Mouse (Mus musculus): Measurements from ENCODE around the gene Trim62.

Trim62 gene

DNA sequence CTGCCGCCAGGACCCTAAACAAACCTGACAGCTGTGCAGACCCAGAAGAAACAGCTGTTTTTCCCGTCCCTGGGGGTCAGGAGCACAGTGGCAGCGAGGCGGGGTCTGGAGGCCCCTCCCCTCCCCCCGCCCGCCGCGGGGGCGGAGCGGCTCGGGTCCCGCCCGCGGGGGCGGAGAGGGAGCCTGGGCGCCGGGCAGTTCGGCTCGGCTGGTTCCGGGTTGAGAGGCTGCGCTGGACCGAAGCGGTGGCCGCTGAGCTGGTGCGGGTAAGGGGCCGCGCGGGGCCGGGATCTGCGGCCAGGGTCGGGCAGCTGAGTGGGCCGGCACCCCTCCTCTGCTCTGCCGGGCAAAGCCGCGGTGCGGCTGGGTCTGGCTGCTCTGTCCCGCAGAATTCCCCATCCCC, at the start of gene Trim62:
Gene Trim62, plus strand, starts transcription at position 202 of the 403 bp plus-strand sequence.
- DNase-seq (ENCODE audit: low spot score in 2 of 2), result peak; percentile 79 to 82

GRCm38 (mm10) chr4:128838202-128838601, 45.2 kb upstream of the Trim62 start:
- no peak for DNase-seq (ENCODE audit: low spot score in 2 of 2)

DNA sequence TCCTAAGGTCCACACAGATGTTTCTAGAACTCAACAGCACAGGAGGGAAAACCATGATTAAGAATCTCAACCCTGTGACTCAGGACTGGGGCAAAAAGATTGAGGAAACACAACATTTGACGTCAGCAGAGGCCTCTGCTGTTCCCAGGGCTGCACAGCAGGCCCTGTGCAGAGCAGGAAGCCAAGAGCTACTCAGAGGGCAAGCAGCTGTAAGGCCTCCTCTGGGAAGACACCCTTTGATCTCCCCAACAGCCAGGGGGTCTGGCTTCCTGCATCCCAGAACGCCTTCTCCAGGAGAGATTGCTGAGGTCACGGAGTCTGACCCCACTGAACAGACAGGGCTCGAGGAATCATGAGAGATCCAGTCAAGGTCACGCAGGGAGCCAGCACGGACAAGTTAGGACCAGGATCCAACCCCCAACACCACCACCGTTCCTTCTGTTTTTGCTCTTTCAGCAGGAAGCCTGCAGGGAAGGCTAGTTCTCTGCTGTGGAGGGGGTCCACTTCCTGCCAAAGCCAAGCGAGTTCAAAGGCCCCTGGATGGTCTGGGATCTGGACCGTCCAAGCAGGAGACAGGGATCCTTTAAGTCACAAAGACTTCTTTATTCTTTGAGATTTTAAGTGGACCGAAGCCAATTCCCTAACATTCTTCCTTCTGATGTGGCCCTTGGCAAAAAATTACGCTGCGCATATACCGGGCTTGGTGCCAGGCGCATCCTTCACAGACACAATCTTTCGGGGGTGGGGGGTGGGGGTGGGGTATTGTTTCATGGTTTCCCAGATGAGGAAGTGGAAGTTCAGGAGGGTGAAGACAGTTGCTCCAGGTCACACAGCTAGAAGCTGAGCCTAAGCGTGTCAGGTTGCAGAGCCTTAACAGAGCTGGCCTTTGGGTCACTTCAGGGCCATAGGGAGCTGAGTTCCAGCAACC, 43.3 kb upstream of the Trim62 start:
- peak in 1 of 2 experiments; percentile 52 for DNase-seq (ENCODE audit: low spot score in 2 of 2)

DNA sequence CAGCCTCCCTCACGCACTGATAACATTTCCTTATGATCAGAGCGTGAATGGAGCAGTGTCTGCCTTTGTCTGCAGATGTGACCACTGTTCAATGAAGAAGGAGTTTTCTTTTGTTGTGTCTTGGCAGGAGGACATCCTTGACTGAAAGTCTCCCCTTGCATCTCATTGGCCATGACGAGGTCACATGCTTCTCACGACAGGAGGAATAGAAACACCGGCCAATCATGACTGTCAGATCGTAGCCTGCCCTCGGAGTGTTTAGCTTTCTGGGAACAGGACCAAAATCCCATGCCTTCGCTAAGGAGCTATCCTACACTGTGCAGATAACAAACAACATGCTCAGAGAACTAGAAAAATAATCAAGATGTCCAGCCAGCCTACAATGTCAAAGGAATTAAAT, 42.1 kb upstream of the Trim62 start:
- no peak for DNase-seq (ENCODE audit: low spot score in 2 of 2)

DNA sequence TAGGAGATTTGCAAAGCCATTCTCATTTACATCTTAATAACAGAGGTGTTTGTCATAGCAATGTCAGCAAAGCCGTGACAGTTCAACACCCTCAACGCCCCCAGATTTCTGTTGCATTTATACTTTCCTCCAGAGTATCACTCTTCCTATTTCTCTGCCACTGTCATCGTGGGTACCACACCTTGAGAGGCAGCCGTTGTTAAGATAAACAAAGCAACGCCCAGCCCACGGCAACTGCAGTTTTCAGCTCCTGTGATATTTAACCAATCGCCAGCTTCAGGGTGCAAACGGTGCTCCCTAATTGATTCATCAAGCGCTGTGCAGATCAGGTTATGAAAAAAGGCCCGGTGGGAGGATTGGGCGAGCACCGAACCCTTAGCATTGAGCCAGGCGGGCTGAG, 38.8 kb upstream of the Trim62 start:
- no peak for DNase-seq (ENCODE audit: low spot score in 2 of 2)

DNA sequence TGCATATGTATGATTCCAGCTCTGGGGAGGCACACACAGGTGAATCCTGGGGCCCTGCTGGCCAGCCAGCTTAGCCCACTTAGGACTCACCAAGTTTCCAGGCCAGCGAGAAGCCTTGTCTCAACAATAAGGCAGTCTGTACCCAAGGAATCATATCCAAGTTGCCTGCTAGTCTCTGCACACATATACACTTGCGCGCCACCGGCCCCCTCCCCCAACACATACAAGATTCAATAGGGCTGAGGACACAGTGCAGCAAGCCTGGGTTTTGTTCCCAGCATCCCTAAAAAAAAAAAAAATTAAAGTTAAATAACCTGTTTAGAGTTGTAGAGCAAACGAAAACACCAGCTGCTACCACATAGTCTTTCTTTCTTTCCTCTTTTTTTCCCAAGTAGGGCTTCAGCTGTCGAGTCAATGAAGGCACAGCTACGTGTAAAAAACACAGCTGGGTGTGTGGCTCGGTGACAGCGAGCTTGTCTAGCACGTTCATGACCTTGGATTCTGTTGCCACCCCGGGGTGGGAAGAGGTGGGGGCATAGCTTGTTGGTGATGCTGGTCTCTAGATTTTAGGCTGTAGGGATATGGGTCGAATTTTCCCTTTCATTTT, 37.9 kb upstream of the Trim62 start:
- DNase-seq (ENCODE audit: low spot score in 2 of 2), result no peak

- no peak for DNase-seq (ENCODE audit: low spot score in 2 of 2)
Measured at GRCm38 (mm10) chr4:128848961-128849360, 34.4 kb upstream of the Trim62 start.

DNA sequence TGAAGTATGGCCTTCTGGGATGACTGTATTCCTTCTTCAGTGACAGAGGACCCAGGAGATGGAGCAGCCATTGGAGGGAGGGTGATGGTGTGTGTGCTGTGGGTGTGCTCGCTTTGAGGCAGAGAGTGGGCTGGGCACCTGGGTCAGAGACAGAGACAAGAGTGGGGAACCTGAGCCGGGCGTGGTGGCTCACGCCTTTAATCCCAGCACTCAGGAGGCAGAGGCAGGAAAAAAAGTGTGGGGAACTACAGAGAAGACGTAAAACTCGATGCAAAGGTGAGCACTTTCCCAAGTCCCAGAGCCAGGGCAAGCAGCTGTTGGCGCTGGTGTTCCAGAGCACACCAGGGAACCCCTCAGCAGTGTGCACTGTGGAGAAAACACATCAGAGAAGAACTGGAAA, 33.7 kb upstream of the Trim62 start:
- no peak for DNase-seq (ENCODE audit: low spot score in 2 of 2)

GRCm38 (mm10) chr4:128852266-128852887, 31.0 kb upstream of the Trim62 start:
- no peak for DNase-seq (ENCODE audit: low spot score in 2 of 2)

GRCm38 (mm10) chr4:128853117-128853516, 30.3 kb upstream of the Trim62 start:
- DNase-seq (ENCODE audit: low spot score in 2 of 2), result no peak

- DNase-seq (ENCODE audit: low spot score in 2 of 2), result peak; percentile 78 to 85
Measured at GRCm38 (mm10) chr4:128855613-128856040, 27.8 kb upstream of the Trim62 start.

- no peak for DNase-seq (ENCODE audit: low spot score in 2 of 2)
Measured at GRCm38 (mm10) chr4:128857212-128857611, 26.2 kb upstream of the Trim62 start.

GRCm38 (mm10) chr4:128858226-128858625, 25.2 kb upstream of the Trim62 start:
- DNase-seq (ENCODE audit: low spot score in 2 of 2), result peak; percentile 61 to 81

- no peak for DNase-seq (ENCODE audit: low spot score in 2 of 2)
Measured at GRCm38 (mm10) chr4:128858878-128859277, 24.5 kb upstream of the Trim62 start.

GRCm38 (mm10) chr4:128872992-128873391, 10.4 kb upstream of the Trim62 start:
- DNase-seq (ENCODE audit: low spot score in 2 of 2), result no peak

GRCm38 (mm10) chr4:128874062-128874461, 9.3 kb upstream of the Trim62 start:
- no peak for DNase-seq (ENCODE audit: low spot score in 2 of 2)

- no peak for DNase-seq (ENCODE audit: low spot score in 2 of 2)
Measured at GRCm38 (mm10) chr4:128875439-128875838, 7.9 kb upstream of the Trim62 start.

- no peak for DNase-seq (ENCODE audit: low spot score in 2 of 2)
Measured at GRCm38 (mm10) chr4:128877520-128877919, 5.9 kb upstream of the Trim62 start.

GRCm38 (mm10) chr4:128878901-128879491, 4.4 kb upstream of the Trim62 start:
- DNase-seq (ENCODE audit: low spot score in 2 of 2), result no peak

DNA sequence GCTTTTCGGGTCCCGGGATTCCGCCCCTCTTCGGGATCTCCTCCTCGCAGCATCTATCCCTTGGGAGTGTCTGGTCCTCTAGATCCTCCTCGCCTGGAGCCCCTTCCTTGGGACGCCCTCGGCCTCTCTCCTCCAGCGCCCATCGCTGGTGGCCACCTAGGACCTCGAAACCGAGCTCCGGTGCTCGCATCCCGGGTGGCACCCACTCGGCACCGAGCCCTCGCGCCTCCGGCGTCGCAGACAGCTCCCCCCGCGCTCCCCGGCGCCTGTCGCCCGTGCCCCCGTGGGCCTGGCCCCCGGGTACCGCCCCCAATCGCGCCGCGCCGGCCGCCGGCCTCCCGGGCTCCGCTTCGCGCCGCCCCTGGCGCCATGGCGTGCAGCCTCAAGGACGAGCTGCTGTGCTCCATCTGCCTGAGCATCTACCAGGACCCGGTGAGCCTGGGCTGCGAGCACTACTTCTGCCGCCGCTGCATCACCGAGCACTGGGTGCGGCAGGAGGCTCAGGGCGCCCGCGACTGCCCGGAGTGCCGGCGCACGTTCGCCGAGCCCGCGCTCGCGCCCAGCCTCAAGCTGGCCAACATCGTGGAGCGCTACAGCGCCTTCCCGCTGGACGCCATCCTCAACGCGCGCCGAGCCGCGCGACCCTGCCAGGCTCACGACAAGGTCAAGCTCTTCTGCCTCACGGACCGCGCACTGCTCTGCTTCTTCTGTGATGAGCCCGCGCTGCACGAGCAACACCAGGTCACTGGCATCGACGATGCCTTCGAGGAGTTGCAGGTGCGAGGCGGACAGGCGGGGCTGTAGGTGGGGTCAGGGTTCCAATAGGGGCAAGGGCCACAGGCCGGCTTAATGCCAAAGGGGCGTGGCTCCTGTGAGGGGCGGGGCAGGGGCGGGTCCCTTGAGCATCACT, 676 bp downstream of the Trim62 start:
- DNase-seq (ENCODE audit: low spot score in 2 of 2), result peak in 1 of 2 experiments; percentile 45

- no peak for DNase-seq (ENCODE audit: low spot score in 2 of 2)
Measured at GRCm38 (mm10) chr4:128884711-128885095, 1.3 kb downstream of the Trim62 start.

Measured in urinary bladder, postnatal 4 days (tissue).